Mouse (Mus musculus): ENCODE measurements around the gene Lrrc36. TPM values are rescaled to one million over a fixed set of nuclear protein-coding genes. Genes with fewer than 3 reads are reported as not detected.

The Lrrc36 gene
- total and polyA plus RNA-seq, 3 experiments, result 0.19 to 0.34 (median 0.26) TPM

- TF ChIP-seq IRF4 (IDR thresholded peaks at IDR 0.05; ENCODE audit: low read depth, low read length), result no peak
- TF ChIP-seq CHD2 (IDR thresholded peaks at IDR 0.05; ENCODE audit: low read length), result no peak
- no peak for TF ChIP-seq GABPA (IDR thresholded peaks at IDR 0.05; ENCODE audit: insufficient replicate concordance, low read depth, low read length)
Observed at GRCm38 (mm10) chr8:105481013-105481412, 67.6 kb downstream of the Lrrc36 start (continued).

GRCm38 (mm10) chr8:105481453-105481852, 68.1 kb downstream of the Lrrc36 start:
- Histone ChIP-seq H3K4me3 (replicated peaks in 1 of 3; ENCODE audit: low read depth in 2 of 3, low read length in 2 of 3, poor library complexity in 1 of 3) (no peak overlapping the region), H3K36me3 (replicated peaks in 1 of 2; ENCODE audit: control insufficient read depth in 1 of 2, insufficient read depth in 1 of 2, low read length in 1 of 2) (peaks cover 0 to 14% of the 10 kb centered on the region in 2 experiments), H3K9ac (ENCODE audit: insufficient read depth, low read depth) (no peak overlapping the region), H3K4me2 (ENCODE audit: insufficient read depth, low read depth, poor library complexity, severe bottlenecking) (no peak overlapping the region), H3K9me3 (replicated peaks; ENCODE audit: low read length) (no peaks in the 10 kb centered on the region), H3K79me2 (replicated peaks; ENCODE audit: control insufficient read depth, extremely low read depth, insufficient read depth, poor library complexity, severe bottlenecking) (no peaks in the 10 kb centered on the region), H3K4me1 (ENCODE audit: control insufficient read depth in 1 of 2, insufficient read depth in 2 of 2) (0 out of 4 replicates have a peak, but pooled peaks cover 0 to 3% of the 10 kb centered on the region in 2 experiments), H3K27me3 (replicated peaks) (no peaks in the 10 kb centered on the region), H3K27ac (ENCODE audit: insufficient read depth, low read depth) (no peak overlapping the region)
- TF ChIP-seq RAD21 (IDR thresholded peaks at IDR 0.05; ENCODE audit: low read depth, low read length) (peak; percentile 58), MEF2A (IDR thresholded peaks at IDR 0.05; ENCODE audit: borderline replicate concordance, low read depth, low read length) (no peak), E2F4 (IDR thresholded peaks at IDR 0.05; ENCODE audit: insufficient replicate concordance, low read depth, low read length) (no peak), CTCF (conservative IDR thresholded peaks at IDR 0.05 in 1 of 2, IDR thresholded peaks at IDR 0.05 in 1 of 2; ENCODE audit: low read depth in 2 of 2, low read length in 2 of 2) (peak; percentile 77 to 81), POLR2A (IDR thresholded peaks at IDR 0.05; ENCODE audit: low read depth, low read length) (no peak), SIN3A (IDR thresholded peaks at IDR 0.05; ENCODE audit: low read length) (no peak), SMC3 (IDR thresholded peaks at IDR 0.05; ENCODE audit: low read depth, low read length) (peak; percentile 64)
- dilution Hi-C loops (cut with MboI; ENCODE audit: extremely low pct_ligation_motif_present, extremely low pct_unique_long_range_greater_than_20kb, low sequenced_read_pairs) (no loop called here), in situ Hi-C loops (cut with MboI; ENCODE audit: low pct_ligation_motif_present, low pct_unique_long_range_greater_than_20kb, low sequenced_read_pairs) (no loop called here)
- DNase-seq (ENCODE audit: extremely low read depth), result peak; percentile 70

- H3K36me3 ChIP-seq (replicated peaks in 1 of 2; ENCODE audit: control insufficient read depth in 1 of 2, insufficient read depth in 1 of 2, low read length in 1 of 2), result peaks cover 0 to 14% of the 10 kb centered on the region in 2 experiments
- no peak for DNase-seq (ENCODE audit: extremely low read depth)
- H3K4me2 ChIP-seq (ENCODE audit: insufficient read depth, low read depth, poor library complexity, severe bottlenecking), result no peak overlapping the region
- H3K27me3 ChIP-seq (replicated peaks), result no peaks in the 10 kb centered on the region
- no peak overlapping the region for H3K9ac ChIP-seq (ENCODE audit: insufficient read depth, low read depth)
- dilution Hi-C loops (cut with MboI; ENCODE audit: extremely low pct_ligation_motif_present, extremely low pct_unique_long_range_greater_than_20kb, low sequenced_read_pairs) (no loop called here), in situ Hi-C loops (cut with MboI; ENCODE audit: low pct_ligation_motif_present, low pct_unique_long_range_greater_than_20kb, low sequenced_read_pairs) (no loop called here)
- TF ChIP-seq POLR2A (IDR thresholded peaks at IDR 0.05; ENCODE audit: low read depth, low read length) (no peak), POLR2AphosphoS2 (IDR thresholded peaks at IDR 0.05; ENCODE audit: low read depth, low read length) (no peak), ZKSCAN1 (IDR thresholded peaks at IDR 0.05; ENCODE audit: borderline replicate concordance, low read depth, low read length) (no peak), ELF1 (IDR thresholded peaks at IDR 0.05; ENCODE audit: low read depth, low read length) (no peak), MAX (IDR thresholded peaks at IDR 0.05; ENCODE audit: low read length) (no peak), CHD1 (IDR thresholded peaks at IDR 0.05; ENCODE audit: low read depth, low read length) (no peak), NELFE (IDR thresholded peaks at IDR 0.05; ENCODE audit: low read depth, low read length) (no peak), HCFC1 (IDR thresholded peaks at IDR 0.05; ENCODE audit: low read depth, low read length) (no peak), ZC3H11A (IDR thresholded peaks at IDR 0.05; ENCODE audit: low read depth, low read length) (no peak), JUND (conservative IDR thresholded peaks at IDR 0.05; ENCODE audit: low read depth, low read length) (no peak), MEF2A (IDR thresholded peaks at IDR 0.05; ENCODE audit: borderline replicate concordance, low read depth, low read length) (no peak), RAD21 (IDR thresholded peaks at IDR 0.05; ENCODE audit: low read depth, low read length) (no peak), EP300 (IDR thresholded peaks at IDR 0.05; ENCODE audit: low read length) (no peak), TBP (conservative IDR thresholded peaks at IDR 0.05; ENCODE audit: low read depth, low read length) (no peak), JUN (IDR thresholded peaks at IDR 0.05; ENCODE audit: insufficient read depth, low read depth, low read length) (no peak), USF2 (conservative IDR thresholded peaks at IDR 0.05; ENCODE audit: low read depth, low read length) (no peak), GABPA (IDR thresholded peaks at IDR 0.05; ENCODE audit: insufficient replicate concordance, low read depth, low read length) (no peak), UBTF (IDR thresholded peaks at IDR 0.05; ENCODE audit: low read depth, low read length) (no peak), CHD2 (IDR thresholded peaks at IDR 0.05; ENCODE audit: low read length) (no peak), PAX5 (IDR thresholded peaks at IDR 0.05; ENCODE audit: low read length) (no peak)
- no peaks in the 10 kb centered on the region for H3K79me2 ChIP-seq (replicated peaks; ENCODE audit: control insufficient read depth, extremely low read depth, insufficient read depth, poor library complexity, severe bottlenecking)
- no peaks in the 10 kb centered on the region for H3K9me3 ChIP-seq (replicated peaks; ENCODE audit: low read length)
- no peak overlapping the region for H3K4me3 ChIP-seq (replicated peaks in 1 of 3; ENCODE audit: low read depth in 2 of 3, low read length in 2 of 3, poor library complexity in 1 of 3)
- no peak overlapping the region for H3K27ac ChIP-seq (ENCODE audit: insufficient read depth, low read depth)
- 0 out of 4 replicates have a peak, but pooled peaks cover 0 to 3% of the 10 kb centered on the region in 2 experiments for H3K4me1 ChIP-seq (ENCODE audit: control insufficient read depth in 1 of 2, insufficient read depth in 2 of 2)
Observed at GRCm38 (mm10) chr8:105482123-105482522, 68.8 kb downstream of the Lrrc36 start.
